Mouse (Mus musculus): ENCODE results near the gene Gli2. TPM values are rescaled to one million over a fixed set of nuclear protein-coding genes. Genes with fewer than 3 reads are reported as not detected.

Gli2 gene
- total RNA-seq, 2 experiments from 2014 or later: 3.1 to 5.2 TPM

GRCm38 (mm10) chr1:118795415-118796167, 257.8 kb downstream of the Gli2 start:
- no peak for DNase-seq

GRCm38 (mm10) chr1:118789871-118790270, 263.5 kb downstream of the Gli2 start:
- no peak for DNase-seq

GRCm38 (mm10) chr1:118789468-118789867, 264.0 kb downstream of the Gli2 start:
- DNase-seq: no peak

GRCm38 (mm10) chr1:118788813-118789212, 264.6 kb downstream of the Gli2 start:
- no peak for DNase-seq

- no peak for DNase-seq
These were observed 265.9 kb downstream of the Gli2 start for GRCm38 (mm10) chr1:118787486-118787885.

Small RNA genes within 50 kb of the gene (microRNA-seq; reads per million reads assigned to microRNA genes)
- gene Mir6346: 0 reads per million in 2 experiments

All from layer of hippocampus, postnatal 36 days (tissue).